Mouse (Mus musculus): Measurements from ENCODE around the gene Tmem44. TPM values are rescaled to one million over a fixed set of nuclear protein-coding genes. Genes with fewer than 3 reads are reported as not detected.

The Tmem44 gene
- polyA plus RNA-seq, 1 experiment from 2014 or later, result 0.68 TPM

DNA sequence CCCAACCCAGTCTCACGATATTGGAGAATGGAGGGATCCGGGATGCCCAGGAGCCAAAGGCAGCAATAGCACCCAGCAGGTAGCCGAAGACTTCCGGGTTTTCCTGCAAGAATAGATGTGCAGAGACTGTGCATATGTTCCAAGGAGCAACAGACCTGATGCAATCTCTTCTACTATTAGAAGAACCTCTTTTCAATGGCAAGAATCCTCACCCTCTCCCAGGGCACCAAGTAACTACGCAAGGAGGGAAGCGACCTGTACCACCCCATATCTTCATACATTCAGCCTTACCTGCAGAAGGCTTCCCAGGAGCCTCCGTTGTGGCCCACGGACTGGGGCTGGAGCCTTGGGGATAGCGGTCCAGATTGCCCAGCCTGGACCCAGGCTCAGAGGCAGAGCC lies 7.3 kb downstream of the Tmem44 start:
- H3K4me1 ChIP-seq (ENCODE audit: control insufficient read depth, low read depth, low read length), result peaks cover 3% of the 10 kb centered on the region
- ATAC-seq (ENCODE audit: low read depth), result no peak
- WGBS (ENCODE audit: insufficient replicate concordance), result 82% methylated on average over 9 of the region's 9 CpGs

DNA sequence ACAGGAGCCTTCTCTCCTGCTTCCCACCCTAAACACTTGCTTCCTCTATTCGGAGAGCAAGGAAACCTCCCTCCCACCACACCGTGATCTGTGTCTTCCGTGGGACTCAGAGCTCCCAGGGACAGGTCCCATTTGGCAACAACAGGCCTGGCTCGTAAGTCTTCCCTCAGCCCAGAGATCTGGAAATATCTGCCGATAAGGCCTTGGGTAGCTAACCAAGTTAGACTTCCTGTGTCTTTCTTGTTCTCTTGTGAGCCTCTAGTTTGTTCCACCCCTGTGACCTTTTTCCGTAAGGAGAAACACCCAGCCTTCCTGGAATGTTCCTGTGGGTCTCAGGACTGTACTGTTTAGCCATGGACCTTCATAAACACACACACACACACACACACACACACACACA lies 7.8 kb downstream of the Tmem44 start:
- Histone ChIP-seq H3K4me3 (ENCODE audit: low read depth, low read length) (no peak overlapping the region), H3K27me3 (ENCODE audit: control insufficient read depth, insufficient read depth, low read depth, low read length) (no peaks in the 10 kb centered on the region), H3K9ac (ENCODE audit: low read depth, low read length) (no peak overlapping the region), H3K36me3 (ENCODE audit: control insufficient read depth, insufficient read depth) (no peaks in the 10 kb centered on the region), H3K4me2 (ENCODE audit: low read depth, low read length) (no peak overlapping the region), H3K4me1 (ENCODE audit: control insufficient read depth, low read depth, low read length) (peaks cover 3% of the 10 kb centered on the region), H3K9me3 (replicated peaks; ENCODE audit: control insufficient read depth, low read length) (no peaks in the 10 kb centered on the region), H3K27ac (ENCODE audit: low read length) (no peak overlapping the region)
- no peak for ATAC-seq (ENCODE audit: low read depth)
- 55% methylated on average over 6 of the region's 6 CpGs for WGBS (ENCODE audit: insufficient replicate concordance)

More for the DNA sequence above, 7.3 kb downstream of the Tmem44 start:
- H3K27ac ChIP-seq (ENCODE audit: low read length), result no peak overlapping the region
- H3K9ac ChIP-seq (ENCODE audit: low read depth, low read length), result no peak overlapping the region
- H3K9me3 ChIP-seq (replicated peaks; ENCODE audit: control insufficient read depth, low read length), result no peaks in the 10 kb centered on the region
- H3K27me3 ChIP-seq (ENCODE audit: control insufficient read depth, insufficient read depth, low read depth, low read length), result peaks cover under 1% of the 10 kb centered on the region; the same call in 1 of the 2 replicates
- no peak overlapping the region for H3K4me3 ChIP-seq (ENCODE audit: low read depth, low read length)
- no peak overlapping the region for H3K4me2 ChIP-seq (ENCODE audit: low read depth, low read length)
- no peaks in the 10 kb centered on the region for H3K36me3 ChIP-seq (ENCODE audit: control insufficient read depth, insufficient read depth)

DNA sequence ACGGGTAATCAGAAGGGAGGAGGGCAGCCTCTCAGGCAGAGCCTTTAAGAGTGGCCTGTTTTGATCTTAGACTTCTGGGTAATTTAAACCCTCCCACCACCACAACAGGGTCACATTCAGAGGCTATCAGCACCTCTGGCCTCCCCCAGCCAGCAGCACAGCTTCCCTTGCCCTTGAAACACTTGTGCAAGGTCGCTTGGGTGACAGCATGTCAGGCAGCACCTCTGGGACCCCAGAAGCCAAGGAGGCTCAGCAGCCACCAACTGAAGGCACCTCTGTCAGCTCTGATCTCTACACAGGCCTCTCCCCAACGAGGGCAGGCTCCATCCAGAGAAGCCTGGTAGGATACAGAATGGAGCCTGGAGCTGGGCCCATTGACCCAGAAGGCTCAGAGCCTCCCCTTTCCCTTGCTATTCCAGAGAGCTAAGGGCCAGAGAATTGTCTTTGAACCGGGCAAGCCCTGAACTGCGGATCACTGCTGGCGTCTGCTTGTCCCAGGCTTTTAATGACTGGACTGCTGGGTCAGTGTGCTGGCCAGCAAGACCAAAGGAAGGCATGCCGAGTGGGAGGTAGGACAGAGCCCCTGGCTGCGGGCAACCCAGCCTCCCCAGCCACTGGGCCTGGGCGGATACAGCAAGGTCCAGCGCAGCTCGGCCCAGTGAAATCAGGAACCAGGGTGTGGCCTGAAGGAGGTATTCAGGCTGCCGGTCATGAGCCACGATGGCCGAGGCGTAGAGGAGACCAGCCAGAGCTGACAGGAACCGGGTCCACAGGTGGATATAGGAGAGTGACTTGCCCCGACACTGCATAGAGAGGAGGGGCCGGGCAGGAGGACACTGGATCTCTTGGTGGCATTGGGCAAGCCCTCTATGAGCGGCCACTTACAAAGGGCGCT lies 10.3 kb downstream of the Tmem44 start:
- ATAC-seq (ENCODE audit: low read depth), result 0 out of 2 replicates have a peak, but pooled peaks have one; percentile 13
- H3K4me3 ChIP-seq (ENCODE audit: low read depth, low read length), result no peak overlapping the region
- H3K27ac ChIP-seq (ENCODE audit: low read length), result no peak overlapping the region
- H3K9ac ChIP-seq (ENCODE audit: low read depth, low read length), result no peak overlapping the region
- H3K4me1 ChIP-seq (ENCODE audit: control insufficient read depth, low read depth, low read length), result peaks cover 3% of the 10 kb centered on the region
- no peak overlapping the region for H3K4me2 ChIP-seq (ENCODE audit: low read depth, low read length)
- no peaks in the 10 kb centered on the region for H3K36me3 ChIP-seq (ENCODE audit: control insufficient read depth, insufficient read depth)
- H3K27me3 ChIP-seq (ENCODE audit: control insufficient read depth, insufficient read depth, low read depth, low read length), result no peaks in the 10 kb centered on the region
- 66% methylated on average over 20 of the region's 20 CpGs for WGBS (ENCODE audit: insufficient replicate concordance)
- no peaks in the 10 kb centered on the region for H3K9me3 ChIP-seq (replicated peaks; ENCODE audit: control insufficient read depth, low read length)

DNA sequence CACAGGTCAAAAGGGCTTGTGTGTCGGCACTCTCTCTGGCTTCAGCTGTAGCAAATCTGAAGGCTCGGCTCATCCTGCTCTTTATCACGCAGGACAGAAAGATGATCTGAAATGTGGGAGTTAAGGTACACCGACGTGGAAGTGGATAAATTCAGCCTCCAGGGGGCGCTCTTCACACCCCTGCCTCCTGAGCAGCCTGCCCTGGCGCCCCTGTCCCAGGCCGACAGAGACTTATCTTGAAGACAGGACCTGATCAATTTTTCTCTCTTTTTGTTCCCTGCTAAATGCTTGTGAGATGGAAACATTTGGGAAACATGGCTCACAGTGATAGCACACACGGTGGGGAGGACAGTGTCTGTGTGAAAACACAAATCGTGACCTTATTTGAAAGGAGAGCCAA lies 11.2 kb downstream of the Tmem44 start:
- H3K27me3 ChIP-seq (ENCODE audit: control insufficient read depth, insufficient read depth, low read depth, low read length), result no peaks in the 10 kb centered on the region
- H3K4me2 ChIP-seq (ENCODE audit: low read depth, low read length), result no peak overlapping the region
- H3K9me3 ChIP-seq (replicated peaks; ENCODE audit: control insufficient read depth, low read length), result no peaks in the 10 kb centered on the region
- no peak overlapping the region for H3K9ac ChIP-seq (ENCODE audit: low read depth, low read length)
- no peaks in the 10 kb centered on the region for H3K4me1 ChIP-seq (ENCODE audit: control insufficient read depth, low read depth, low read length)
- no peak for ATAC-seq (ENCODE audit: low read depth)
- no peaks in the 10 kb centered on the region for H3K36me3 ChIP-seq (ENCODE audit: control insufficient read depth, insufficient read depth)
- no peak overlapping the region for H3K4me3 ChIP-seq (ENCODE audit: low read depth, low read length)
- WGBS (ENCODE audit: insufficient replicate concordance), result 22% methylated on average over 10 of the region's 10 CpGs
- no peak overlapping the region for H3K27ac ChIP-seq (ENCODE audit: low read length)

DNA sequence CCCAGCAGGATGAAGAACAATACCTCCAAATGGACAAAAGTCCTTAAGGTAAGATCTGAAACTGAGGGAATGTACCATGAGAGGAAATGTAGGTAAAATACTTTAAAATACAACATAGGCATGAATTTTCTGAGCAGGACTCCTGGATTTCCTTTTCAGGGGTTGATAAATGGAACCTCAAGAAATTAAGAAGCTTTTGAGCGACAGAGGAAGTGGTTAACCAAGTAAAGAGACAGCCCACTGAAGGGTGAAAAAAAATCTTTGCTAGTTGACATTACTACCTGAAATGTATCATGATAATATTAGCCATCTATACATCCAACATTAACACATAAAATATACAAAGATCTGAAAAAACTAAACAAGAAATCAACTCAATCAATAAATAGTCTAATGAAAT lies 15.6 kb downstream of the Tmem44 start:
- 31% methylated on average over 1 of the region's 1 CpGs for WGBS (ENCODE audit: insufficient replicate concordance)
- H3K27ac ChIP-seq (ENCODE audit: low read length), result no peak overlapping the region
- no peak overlapping the region for H3K4me2 ChIP-seq (ENCODE audit: low read depth, low read length)
- H3K9ac ChIP-seq (ENCODE audit: low read depth, low read length), result no peak overlapping the region
- no peaks in the 10 kb centered on the region for H3K36me3 ChIP-seq (ENCODE audit: control insufficient read depth, insufficient read depth)
- H3K27me3 ChIP-seq (ENCODE audit: control insufficient read depth, insufficient read depth, low read depth, low read length), result peaks cover 3% of the 10 kb centered on the region; the same call in 1 of the 2 replicates
- no peaks in the 10 kb centered on the region for H3K9me3 ChIP-seq (replicated peaks; ENCODE audit: control insufficient read depth, low read length)
- H3K4me3 ChIP-seq (ENCODE audit: low read depth, low read length), result no peak overlapping the region
- H3K4me1 ChIP-seq (ENCODE audit: control insufficient read depth, low read depth, low read length), result no peaks in the 10 kb centered on the region; the same call in 1 of the 2 replicates
- no peak for ATAC-seq (ENCODE audit: low read depth)

DNA sequence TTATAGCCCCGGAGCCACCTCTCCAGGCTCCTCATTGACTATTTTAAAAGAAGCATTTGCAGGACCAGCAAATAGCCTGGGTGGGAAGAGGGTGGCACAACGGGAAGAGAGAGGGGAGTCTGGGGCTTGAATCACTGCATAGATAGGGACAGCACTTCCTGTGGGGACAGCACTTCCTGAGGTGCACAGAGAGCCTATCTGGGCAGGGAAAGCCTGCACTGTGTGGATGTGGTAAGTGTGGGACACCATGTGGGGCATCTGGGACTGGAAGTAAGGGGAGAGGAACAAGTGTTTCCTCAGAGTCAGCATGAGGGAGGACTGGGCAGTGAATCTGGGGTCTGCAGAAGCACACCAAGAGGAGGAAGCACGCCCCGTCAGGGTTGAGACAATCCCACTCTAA lies 17.1 kb downstream of the Tmem44 start:
- H3K4me1 ChIP-seq (ENCODE audit: control insufficient read depth, low read depth, low read length), result no peaks in the 10 kb centered on the region; the same call in 1 of the 2 replicates
- H3K36me3 ChIP-seq (ENCODE audit: control insufficient read depth, insufficient read depth), result no peaks in the 10 kb centered on the region
- H3K4me3 ChIP-seq (ENCODE audit: low read depth, low read length), result no peak overlapping the region
- 11% methylated on average over 4 of the region's 4 CpGs for WGBS (ENCODE audit: insufficient replicate concordance)
- H3K9ac ChIP-seq (ENCODE audit: low read depth, low read length), result no peak overlapping the region
- no peaks in the 10 kb centered on the region for H3K9me3 ChIP-seq (replicated peaks; ENCODE audit: control insufficient read depth, low read length)
- H3K4me2 ChIP-seq (ENCODE audit: low read depth, low read length), result no peak overlapping the region
- no peak overlapping the region for H3K27ac ChIP-seq (ENCODE audit: low read length)
- peaks cover 3% of the 10 kb centered on the region; the same call in 1 of the 2 replicates for H3K27me3 ChIP-seq (ENCODE audit: control insufficient read depth, insufficient read depth, low read depth, low read length)
- ATAC-seq (ENCODE audit: low read depth), result 0 out of 2 replicates have a peak, but pooled peaks have one; percentile 24

DNA sequence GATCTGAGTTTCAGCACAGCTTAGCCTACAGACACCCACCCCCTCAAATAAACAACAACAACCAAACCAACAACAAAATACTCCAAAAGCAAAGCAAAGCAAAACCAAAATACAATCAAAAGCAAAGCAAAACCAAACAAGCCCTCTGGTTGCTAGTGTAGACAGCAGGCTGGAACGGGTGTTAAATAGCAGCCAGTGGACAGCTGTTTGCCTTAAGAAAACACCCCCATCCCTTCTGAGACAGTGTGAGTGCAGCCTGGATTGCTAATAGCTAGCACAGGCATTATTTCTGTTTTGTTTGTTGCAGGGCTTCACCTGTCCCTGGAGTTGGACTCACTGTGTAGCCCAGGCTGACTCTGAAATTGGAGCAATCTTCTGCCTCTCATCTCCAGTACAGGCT lies 17.7 kb downstream of the Tmem44 start:
- H3K4me1 ChIP-seq (ENCODE audit: control insufficient read depth, low read depth, low read length), result no peaks in the 10 kb centered on the region; the same call in 1 of the 2 replicates
- no peaks in the 10 kb centered on the region for H3K36me3 ChIP-seq (ENCODE audit: control insufficient read depth, insufficient read depth)
- H3K27ac ChIP-seq (ENCODE audit: low read length), result no peak overlapping the region
- 34% methylated on average over 1 of the region's 1 CpGs for WGBS (ENCODE audit: insufficient replicate concordance)
- H3K27me3 ChIP-seq (ENCODE audit: control insufficient read depth, insufficient read depth, low read depth, low read length), result peaks cover 3% of the 10 kb centered on the region; the same call in 1 of the 2 replicates
- H3K9ac ChIP-seq (ENCODE audit: low read depth, low read length), result no peak overlapping the region
- no peaks in the 10 kb centered on the region for H3K9me3 ChIP-seq (replicated peaks; ENCODE audit: control insufficient read depth, low read length)
- ATAC-seq (ENCODE audit: low read depth), result no peak
- H3K4me3 ChIP-seq (ENCODE audit: low read depth, low read length), result no peak overlapping the region
- H3K4me2 ChIP-seq (ENCODE audit: low read depth, low read length), result no peak overlapping the region

DNA sequence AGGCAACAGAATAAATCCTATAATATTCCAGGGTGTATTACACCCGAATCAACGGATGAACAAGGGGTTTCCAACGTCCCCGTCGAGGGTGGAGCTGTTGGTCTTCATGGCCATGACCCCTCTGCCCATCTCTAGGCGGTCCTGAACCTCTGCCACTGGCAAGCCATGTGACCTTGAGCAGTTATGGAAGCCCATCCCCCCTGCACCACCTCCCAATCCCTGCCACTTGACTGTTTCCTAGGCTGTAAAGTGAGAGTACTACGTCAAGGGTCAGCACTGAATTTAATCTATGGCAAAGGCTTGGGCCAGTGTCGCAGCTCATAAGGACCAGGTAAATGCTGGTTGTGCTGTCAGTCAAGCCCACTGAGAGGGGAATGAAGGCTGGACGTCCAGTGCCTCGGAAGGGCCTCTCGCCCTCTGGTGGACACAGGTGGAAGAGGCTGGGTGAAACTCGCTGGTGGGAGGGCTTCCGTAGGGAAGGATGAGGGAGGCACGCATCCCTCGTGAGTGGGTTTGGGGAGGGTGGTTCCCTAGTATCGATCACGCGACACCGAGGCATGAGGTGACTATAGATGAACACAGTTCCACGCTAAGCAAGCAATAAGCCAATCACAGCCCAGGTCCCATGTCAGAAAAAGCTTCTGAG lies 18.8 kb downstream of the Tmem44 start:
- WGBS (ENCODE audit: insufficient replicate concordance), result 24% methylated on average over 20 of the region's 20 CpGs
- peaks cover 3% of the 10 kb centered on the region; the same call in 1 of the 2 replicates for H3K27me3 ChIP-seq (ENCODE audit: control insufficient read depth, insufficient read depth, low read depth, low read length)
- no peak overlapping the region for H3K27ac ChIP-seq (ENCODE audit: low read length)
- H3K36me3 ChIP-seq (ENCODE audit: control insufficient read depth, insufficient read depth), result no peaks in the 10 kb centered on the region
- no peak overlapping the region for H3K4me3 ChIP-seq (ENCODE audit: low read depth, low read length)
- no peaks in the 10 kb centered on the region for H3K9me3 ChIP-seq (replicated peaks; ENCODE audit: control insufficient read depth, low read length)
- no peak overlapping the region for H3K4me2 ChIP-seq (ENCODE audit: low read depth, low read length)
- ATAC-seq (ENCODE audit: low read depth), result no peak
- no peaks in the 10 kb centered on the region; the same call in 1 of the 2 replicates for H3K4me1 ChIP-seq (ENCODE audit: control insufficient read depth, low read depth, low read length)
- no peak overlapping the region for H3K9ac ChIP-seq (ENCODE audit: low read depth, low read length)

DNA sequence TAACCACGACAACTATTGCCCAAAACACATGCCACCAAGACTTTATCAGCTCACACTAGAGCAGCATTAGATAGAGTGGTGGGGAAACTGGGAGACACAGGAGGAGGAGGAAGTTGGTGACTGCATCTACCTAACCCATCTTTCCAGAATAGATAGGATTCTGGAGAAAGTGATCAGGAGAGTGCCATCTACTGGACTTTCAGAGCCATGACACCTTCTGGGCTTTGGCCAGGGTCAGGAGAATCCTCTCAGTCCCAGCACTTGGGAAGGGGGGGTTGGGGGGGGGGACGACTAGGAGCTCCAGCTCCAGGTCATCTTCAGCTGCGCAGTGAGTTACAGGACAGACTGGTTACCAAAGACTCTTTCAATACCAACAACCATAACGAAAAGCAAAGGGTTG lies 19.8 kb downstream of the Tmem44 start:
- Histone ChIP-seq H3K9ac (ENCODE audit: low read depth, low read length) (no peak overlapping the region), H3K9me3 (replicated peaks; ENCODE audit: control insufficient read depth, low read length) (no peaks in the 10 kb centered on the region), H3K27ac (ENCODE audit: low read length) (no peak overlapping the region), H3K4me1 (ENCODE audit: control insufficient read depth, low read depth, low read length) (no peaks in the 10 kb centered on the region; the same call in 1 of the 2 replicates), H3K4me3 (ENCODE audit: low read depth, low read length) (no peak overlapping the region), H3K4me2 (ENCODE audit: low read depth, low read length) (no peak overlapping the region), H3K27me3 (ENCODE audit: control insufficient read depth, insufficient read depth, low read depth, low read length) (peaks cover 3% of the 10 kb centered on the region; the same call in 1 of the 2 replicates), H3K36me3 (ENCODE audit: control insufficient read depth, insufficient read depth) (no peaks in the 10 kb centered on the region)
- 42% methylated on average over 4 of the region's 4 CpGs for whole genome bisulfite sequencing (ENCODE audit: insufficient replicate concordance)
- ATAC-seq (ENCODE audit: low read depth), result no peak

Measured in liver, embryonic 16.5 days (tissue).